Mouse (Mus musculus): Measurements from ENCODE around the gene Galnt12. TPM values are rescaled to one million over a fixed set of nuclear protein-coding genes. Genes with fewer than 3 reads are reported as not detected.

Gene Galnt12
- polyA plus RNA-seq, 1 experiment from 2014 or later, result 2.4 TPM

DNA sequence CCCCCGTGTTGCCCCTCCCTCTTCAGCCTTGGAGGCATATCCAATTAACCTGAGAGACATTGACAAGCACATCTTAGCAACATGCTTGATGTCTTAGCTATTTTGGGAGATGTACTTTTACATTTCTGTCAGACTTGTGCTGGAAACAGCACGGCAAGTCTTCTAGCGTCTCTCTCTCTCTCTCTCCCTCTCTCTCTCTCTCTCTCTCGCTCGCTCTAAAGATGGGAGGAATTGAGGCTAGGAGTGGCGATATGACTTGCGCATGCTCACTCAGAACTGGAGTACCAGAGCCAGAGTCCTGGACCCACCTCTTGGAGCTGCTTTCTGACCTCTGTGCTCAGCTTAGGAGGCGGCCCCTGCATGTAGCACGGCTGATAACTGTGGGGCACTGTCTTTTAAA lies 20.9 kb downstream of the Galnt12 start:
- no peak overlapping the region for H3K27ac ChIP-seq
- H3K4me1 ChIP-seq, result no peaks in the 10 kb centered on the region
- no peaks in the 10 kb centered on the region for H3K36me3 ChIP-seq
- no peak overlapping the region for H3K9ac ChIP-seq
- no peak overlapping the region for H3K4me3 ChIP-seq
- WGBS, result 83% methylated on average over 9 of the region's 9 CpGs
- no peaks in the 10 kb centered on the region for H3K9me3 ChIP-seq
- H3K27me3 ChIP-seq (replicated peaks), result no peaks in the 10 kb centered on the region
- ATAC-seq (ENCODE audit: low FRiP score, low read depth), result no peak
- H3K4me2 ChIP-seq (replicated peaks), result no peak overlapping the region

DNA sequence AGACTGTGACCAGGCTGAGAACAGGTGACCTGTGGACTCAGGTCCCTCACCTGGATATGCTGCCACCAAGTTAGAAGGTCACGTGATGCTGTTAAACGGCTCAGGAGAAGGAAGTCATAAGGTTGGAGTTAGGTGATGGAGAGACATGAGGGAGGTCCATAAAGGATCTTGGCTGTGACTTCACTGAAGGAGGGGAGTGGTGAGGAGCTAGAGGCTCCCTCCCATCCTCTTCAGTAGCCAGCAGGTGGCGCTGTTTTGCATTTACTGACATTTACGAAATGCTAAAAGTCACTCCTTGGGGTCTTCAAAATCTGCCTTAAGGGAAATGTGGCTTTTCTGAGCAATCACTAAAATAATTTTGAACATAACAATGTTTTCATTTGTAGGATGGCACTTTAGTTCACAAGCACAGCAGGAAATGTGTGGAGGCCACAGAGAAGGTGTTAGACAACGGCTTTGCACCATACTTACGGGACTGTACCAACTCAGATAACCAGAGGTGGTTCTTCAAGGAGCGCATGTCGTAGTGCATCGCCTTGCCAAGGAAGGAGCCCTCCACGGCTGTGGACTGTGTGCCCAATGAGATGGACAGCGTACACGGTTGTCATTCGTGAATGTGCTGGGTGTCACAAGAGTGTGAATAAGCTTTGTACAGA lies 30.5 kb downstream of the Galnt12 start:
- Histone ChIP-seq H3K9me3 (0 out of 2 replicates have a peak, but pooled peaks cover 3% of the 10 kb centered on the region), H3K4me2 (replicated peaks) (no peak overlapping the region), H3K27ac (no peak overlapping the region), H3K4me1 (no peaks in the 10 kb centered on the region), H3K27me3 (replicated peaks) (no peaks in the 10 kb centered on the region), H3K9ac (no peak overlapping the region), H3K4me3 (no peak overlapping the region), H3K36me3 (no peaks in the 10 kb centered on the region)
- WGBS, result 66% methylated on average over 13 of the region's 13 CpGs
- ATAC-seq (ENCODE audit: low FRiP score, low read depth), result no peak

DNA sequence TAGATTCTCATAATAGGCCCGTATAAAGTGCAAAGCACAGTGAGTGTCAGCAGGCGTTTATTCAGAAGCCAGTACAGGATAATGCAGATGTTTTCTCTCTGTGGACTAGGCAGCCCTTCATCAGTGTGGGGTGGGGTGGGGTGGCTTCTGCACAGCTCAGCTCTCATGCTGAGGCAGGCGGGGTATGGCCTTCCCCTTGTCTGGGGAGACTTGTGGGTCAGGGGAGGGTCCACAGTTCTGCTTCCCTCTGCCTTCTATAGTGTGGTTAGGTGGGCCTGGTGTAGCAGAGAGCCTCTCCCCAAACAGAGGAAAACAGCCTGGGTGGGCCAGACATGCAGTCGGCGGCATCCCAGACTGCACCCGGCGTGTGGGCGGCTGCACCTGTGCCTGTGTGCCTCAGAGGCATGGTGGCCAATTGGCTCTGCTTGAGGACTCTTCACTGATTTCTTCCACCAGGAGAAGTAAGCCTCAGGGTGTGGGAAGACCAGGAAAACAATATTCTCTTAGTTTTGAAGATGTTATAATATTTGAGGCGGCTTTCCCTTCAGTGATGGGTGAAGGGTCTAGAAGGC lies 32.5 kb downstream of the Galnt12 start:
- 86% methylated on average over 9 of the region's 9 CpGs for WGBS
- Histone ChIP-seq H3K27me3 (replicated peaks) (no peaks in the 10 kb centered on the region), H3K36me3 (no peaks in the 10 kb centered on the region), H3K4me1 (no peaks in the 10 kb centered on the region), H3K4me2 (replicated peaks) (no peak overlapping the region), H3K9me3 (0 out of 2 replicates have a peak, but pooled peaks cover 4% of the 10 kb centered on the region), H3K9ac (no peak overlapping the region), H3K27ac (no peak overlapping the region), H3K4me3 (no peak overlapping the region)
- no peak for ATAC-seq (ENCODE audit: low FRiP score, low read depth)

DNA sequence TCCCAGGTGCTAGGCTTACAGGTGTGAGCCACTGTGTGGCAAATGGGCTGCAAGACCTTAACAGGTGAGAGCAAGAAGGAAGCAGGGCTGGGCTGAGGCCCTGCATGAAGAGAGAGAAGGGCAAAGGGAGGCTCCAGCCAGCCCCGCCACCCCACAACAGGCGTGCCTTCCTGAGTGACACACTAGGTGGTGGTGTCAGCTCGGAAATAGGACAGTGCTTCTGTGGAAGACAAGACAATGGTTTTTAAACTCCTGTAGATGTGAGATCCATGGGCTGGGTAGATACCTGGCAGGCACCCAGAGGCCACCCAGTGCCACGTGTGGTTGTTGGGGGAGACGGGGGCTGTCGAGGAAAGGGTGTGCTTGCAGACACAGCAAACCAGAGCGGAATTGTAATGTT lies 36.8 kb downstream of the Galnt12 start:
- Histone ChIP-seq H3K27ac (no peak overlapping the region), H3K4me1 (no peaks in the 10 kb centered on the region), H3K4me3 (no peak overlapping the region), H3K27me3 (replicated peaks) (no peaks in the 10 kb centered on the region), H3K9me3 (0 out of 2 replicates have a peak, but pooled peaks cover 4% of the 10 kb centered on the region), H3K4me2 (replicated peaks) (no peak overlapping the region), H3K9ac (no peak overlapping the region), H3K36me3 (no peaks in the 10 kb centered on the region)
- no peak for ATAC-seq (ENCODE audit: low FRiP score, low read depth)
- 85% methylated on average over 7 of the region's 7 CpGs for WGBS

DNA sequence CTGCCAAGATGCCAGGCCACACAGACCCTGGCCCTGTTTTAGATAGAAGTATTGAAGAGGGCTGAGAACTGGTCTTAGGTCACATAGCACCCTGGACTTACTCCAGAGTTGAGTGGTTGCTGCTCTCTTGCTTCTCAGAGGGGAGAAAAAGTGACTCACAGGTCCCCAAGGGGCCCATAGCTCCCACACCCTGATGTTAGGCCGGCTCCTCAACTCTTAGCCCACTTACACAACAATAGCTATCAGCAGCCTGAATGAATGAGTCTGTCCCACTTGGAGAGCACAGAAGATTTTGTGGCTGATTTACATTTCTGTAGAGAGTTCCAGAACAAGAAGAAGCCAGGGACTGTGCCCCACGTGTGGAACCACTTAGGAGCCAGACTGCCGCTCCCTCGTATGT lies 37.9 kb downstream of the Galnt12 start:
- WGBS, result 51% methylated on average over 4 of the region's 4 CpGs

DNA sequence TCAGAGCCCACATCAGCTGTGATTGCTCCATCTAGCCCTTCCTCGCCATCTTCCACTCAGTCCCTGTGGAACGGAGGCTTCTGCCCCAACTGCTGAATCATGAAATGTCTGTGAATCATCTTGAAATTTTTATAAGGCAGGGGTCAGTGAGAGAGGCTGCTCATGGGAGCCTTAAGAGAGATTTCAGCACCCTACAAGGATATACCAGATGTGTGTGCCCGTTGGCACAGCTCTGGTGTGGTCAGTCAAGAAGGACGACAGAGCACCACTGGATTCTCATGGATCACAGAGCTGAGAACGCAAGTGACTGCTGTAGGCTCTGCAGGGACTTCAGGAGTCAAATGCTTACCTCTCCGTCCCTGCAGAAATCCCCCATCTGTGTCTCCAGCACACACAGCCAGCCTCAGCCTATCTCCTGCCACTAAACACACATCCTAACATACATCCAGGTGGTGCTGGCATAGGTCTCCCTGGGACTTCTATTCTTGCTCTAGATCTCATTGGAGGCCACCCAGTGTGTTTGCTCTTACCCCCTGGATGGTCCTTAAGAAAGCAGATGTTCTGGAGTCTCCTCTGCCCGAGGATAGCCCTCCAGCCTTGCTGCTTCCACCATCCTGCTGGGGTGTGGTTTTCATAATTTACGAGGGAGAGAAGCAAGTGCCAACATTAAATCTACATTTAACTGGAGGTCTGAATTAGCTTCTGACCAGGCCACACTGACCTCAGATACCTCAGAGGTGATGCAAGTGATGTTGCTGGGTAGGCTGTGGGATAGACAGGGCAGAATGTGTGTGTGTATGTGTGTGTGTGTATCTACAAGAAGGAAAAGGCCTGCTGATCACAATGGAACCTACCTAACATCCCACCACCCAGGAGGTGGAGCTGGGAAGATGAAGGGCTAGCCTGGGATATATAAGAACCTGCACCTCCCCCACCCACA lies 38.7 kb downstream of the Galnt12 start:
- Histone ChIP-seq H3K36me3 (no peaks in the 10 kb centered on the region), H3K4me2 (replicated peaks) (no peak overlapping the region), H3K9ac (no peak overlapping the region), H3K4me3 (no peak overlapping the region), H3K9me3 (0 out of 2 replicates have a peak, but pooled peaks cover 4% of the 10 kb centered on the region), H3K27ac (no peak overlapping the region), H3K4me1 (no peaks in the 10 kb centered on the region), H3K27me3 (replicated peaks) (no peaks in the 10 kb centered on the region)
- WGBS, result 79% methylated on average over 8 of the region's 8 CpGs
- ATAC-seq (ENCODE audit: low FRiP score, low read depth), result no peak

More for the DNA sequence above, 37.9 kb downstream of the Galnt12 start:
- ATAC-seq (ENCODE audit: low FRiP score, low read depth), result no peak
- no peaks in the 10 kb centered on the region for H3K4me1 ChIP-seq
- H3K27me3 ChIP-seq (replicated peaks), result no peaks in the 10 kb centered on the region
- H3K4me3 ChIP-seq, result no peak overlapping the region
- 0 out of 2 replicates have a peak, but pooled peaks cover 4% of the 10 kb centered on the region for H3K9me3 ChIP-seq
- H3K27ac ChIP-seq, result no peak overlapping the region
- no peak overlapping the region for H3K4me2 ChIP-seq (replicated peaks)
- no peaks in the 10 kb centered on the region for H3K36me3 ChIP-seq
- H3K9ac ChIP-seq, result no peak overlapping the region

DNA sequence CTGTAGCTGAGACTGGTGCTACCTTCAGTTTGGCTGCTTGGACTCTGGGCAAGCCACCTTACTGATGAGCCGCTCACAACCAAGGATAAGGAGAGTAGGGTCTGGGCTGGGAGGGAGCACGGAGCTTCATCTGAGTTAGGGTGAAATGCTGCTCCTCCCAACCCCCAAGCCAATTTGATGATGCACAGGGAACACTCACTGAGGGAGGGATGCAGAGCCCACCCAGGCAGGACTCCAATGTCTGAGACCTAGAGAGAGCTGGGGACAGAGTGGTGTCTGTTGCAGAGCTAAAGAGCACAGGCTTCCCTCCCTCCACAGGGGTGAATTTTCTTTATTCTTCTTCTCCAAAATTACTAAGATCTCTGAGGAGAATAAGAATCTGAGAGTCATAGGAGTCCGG lies 40.2 kb downstream of the Galnt12 start:
- no peak overlapping the region for H3K4me2 ChIP-seq (replicated peaks)
- H3K4me1 ChIP-seq, result no peaks in the 10 kb centered on the region
- no peak overlapping the region for H3K27ac ChIP-seq
- no peak overlapping the region for H3K4me3 ChIP-seq
- H3K9me3 ChIP-seq, result 0 out of 2 replicates have a peak, but pooled peaks cover 3% of the 10 kb centered on the region
- no peaks in the 10 kb centered on the region for H3K27me3 ChIP-seq (replicated peaks)
- H3K9ac ChIP-seq, result no peak overlapping the region
- no peaks in the 10 kb centered on the region for H3K36me3 ChIP-seq
- ATAC-seq (ENCODE audit: low FRiP score, low read depth), result no peak
- WGBS, result 89% methylated on average over 3 of the region's 3 CpGs

DNA sequence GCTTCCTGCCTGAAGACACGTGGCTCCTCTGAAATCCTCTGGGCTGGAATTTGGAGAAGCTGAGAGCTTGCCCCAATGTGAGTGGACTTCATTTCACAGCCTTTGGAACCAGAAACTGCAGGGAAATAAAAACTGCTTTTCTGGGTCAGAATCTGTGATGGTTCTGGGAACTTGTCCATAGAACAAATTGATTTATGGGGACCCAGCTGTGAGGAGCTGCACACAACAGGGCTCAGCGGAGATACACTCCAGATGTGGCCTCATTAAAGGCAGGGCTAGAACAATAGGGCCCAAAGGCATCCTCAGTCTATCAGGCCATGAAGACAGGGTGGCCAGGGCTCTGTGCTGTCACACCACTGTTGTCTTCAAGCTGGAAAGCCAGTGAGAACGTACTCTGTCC lies 40.7 kb downstream of the Galnt12 start:
- Histone ChIP-seq H3K36me3 (no peaks in the 10 kb centered on the region), H3K4me1 (no peaks in the 10 kb centered on the region), H3K4me2 (replicated peaks) (no peak overlapping the region), H3K27ac (no peak overlapping the region), H3K9me3 (no peaks in the 10 kb centered on the region), H3K27me3 (replicated peaks) (no peaks in the 10 kb centered on the region), H3K4me3 (no peak overlapping the region), H3K9ac (no peak overlapping the region)
- ATAC-seq (ENCODE audit: low FRiP score, low read depth), result no peak
- 22% methylated on average over 3 of the region's 3 CpGs for WGBS

DNA sequence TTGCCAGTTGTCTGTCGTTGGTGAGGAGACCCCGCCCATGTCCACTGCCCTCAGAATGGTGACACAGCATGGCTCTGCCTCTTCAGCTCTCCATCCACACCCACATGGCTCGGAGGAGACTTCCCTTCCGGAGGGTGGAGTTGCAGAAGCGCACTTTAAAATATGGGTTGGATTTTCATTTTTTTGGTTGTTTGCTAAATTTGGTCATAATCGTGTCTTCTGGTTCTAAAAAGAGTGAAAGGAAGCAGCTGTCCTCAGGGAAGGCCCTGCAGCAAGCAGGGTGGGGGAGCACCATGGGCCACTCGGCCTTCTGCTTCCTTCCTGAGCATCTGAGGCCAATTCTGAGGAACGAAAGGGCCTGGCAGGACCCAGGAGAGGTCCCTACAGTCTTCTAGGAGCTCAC lies 45.0 kb downstream of the Galnt12 start:
- peaks cover 3% of the 10 kb centered on the region; the same call in 1 of the 2 replicates for H3K4me1 ChIP-seq
- no peak overlapping the region for H3K4me3 ChIP-seq
- no peak overlapping the region for H3K27ac ChIP-seq
- no peaks in the 10 kb centered on the region for H3K27me3 ChIP-seq (replicated peaks)
- H3K36me3 ChIP-seq, result no peaks in the 10 kb centered on the region
- 85% methylated on average over 8 of the region's 8 CpGs for WGBS
- H3K9me3 ChIP-seq, result no peaks in the 10 kb centered on the region
- no peak for ATAC-seq (ENCODE audit: low FRiP score, low read depth)
- no peak overlapping the region for H3K9ac ChIP-seq
- H3K4me2 ChIP-seq (replicated peaks), result no peak overlapping the region

DNA sequence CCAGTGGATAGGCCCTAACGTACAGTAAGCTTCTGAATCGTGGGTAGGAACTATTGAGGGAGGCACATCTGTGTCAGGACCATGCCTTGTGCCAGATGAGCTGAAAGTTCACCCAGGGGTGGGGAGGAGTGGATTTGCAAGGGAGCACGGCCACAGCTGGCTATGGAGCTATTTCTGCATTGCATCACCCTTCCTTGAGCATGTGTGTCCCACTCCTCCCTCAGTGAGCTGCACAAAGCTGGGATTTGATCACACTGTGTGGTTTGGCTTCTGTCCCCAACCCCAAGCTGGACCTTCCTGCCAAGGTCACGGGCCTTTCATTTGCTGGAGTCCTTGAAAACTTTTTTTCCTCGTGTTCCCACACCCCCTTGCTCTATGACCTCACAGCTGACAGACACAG lies 45.8 kb downstream of the Galnt12 start:
- no peak overlapping the region for H3K27ac ChIP-seq
- WGBS, result 79% methylated on average over 5 of the region's 5 CpGs
- no peak for ATAC-seq (ENCODE audit: low FRiP score, low read depth)

DNA sequence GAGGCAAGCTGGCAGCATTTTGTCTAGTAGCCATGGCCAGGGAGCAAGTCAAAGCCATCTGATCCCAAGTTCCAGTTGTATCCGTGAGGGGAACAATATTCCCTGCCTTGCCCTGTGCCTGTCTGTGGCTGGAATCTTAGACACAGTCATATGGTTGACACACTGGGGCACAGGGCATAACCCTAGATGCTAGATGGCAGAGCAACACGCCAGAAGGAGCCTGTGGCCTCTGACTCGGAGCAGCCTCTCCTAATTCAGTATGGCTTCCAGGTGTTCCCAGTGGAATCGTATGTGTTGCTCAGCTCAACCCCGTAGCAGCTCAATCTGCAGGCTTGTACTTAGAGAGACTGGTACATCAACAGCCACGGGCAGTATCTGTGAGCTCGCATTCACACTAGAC lies 46.7 kb downstream of the Galnt12 start:
- H3K9me3 ChIP-seq, result no peaks in the 10 kb centered on the region
- H3K36me3 ChIP-seq, result no peaks in the 10 kb centered on the region
- no peak overlapping the region for H3K9ac ChIP-seq
- no peaks in the 10 kb centered on the region for H3K27me3 ChIP-seq (replicated peaks)
- ATAC-seq (ENCODE audit: low FRiP score, low read depth), result no peak
- peaks cover 6% of the 10 kb centered on the region for H3K4me1 ChIP-seq
- no peak overlapping the region for H3K4me3 ChIP-seq
- H3K4me2 ChIP-seq (replicated peaks), result no peak overlapping the region
- 86% methylated on average over 7 of the region's 7 CpGs for WGBS
- no peak overlapping the region for H3K27ac ChIP-seq

More for the DNA sequence above, 45.8 kb downstream of the Galnt12 start:
- Histone ChIP-seq H3K9me3 (no peaks in the 10 kb centered on the region), H3K27me3 (replicated peaks) (no peaks in the 10 kb centered on the region), H3K4me1 (peaks cover 6% of the 10 kb centered on the region), H3K36me3 (no peaks in the 10 kb centered on the region), H3K9ac (no peak overlapping the region), H3K4me2 (replicated peaks) (no peak overlapping the region), H3K4me3 (no peak overlapping the region)
